Mouse (Mus musculus) kidney, postnatal 36 days (tissue): ENCODE results near the gene Cabcoco1.
A peak's percentile ranks its signal among the peaks of the same experiment; 100 is the strongest.

Source experiments
- DNase-seq, 2 experiments: peaks; one replicate each; pipeline ENCODE4 v3.0.0; 2021 to 2022; ENCODE audit warnings: mixed read lengths in 2 of 2

The Cabcoco1 gene

DNA sequence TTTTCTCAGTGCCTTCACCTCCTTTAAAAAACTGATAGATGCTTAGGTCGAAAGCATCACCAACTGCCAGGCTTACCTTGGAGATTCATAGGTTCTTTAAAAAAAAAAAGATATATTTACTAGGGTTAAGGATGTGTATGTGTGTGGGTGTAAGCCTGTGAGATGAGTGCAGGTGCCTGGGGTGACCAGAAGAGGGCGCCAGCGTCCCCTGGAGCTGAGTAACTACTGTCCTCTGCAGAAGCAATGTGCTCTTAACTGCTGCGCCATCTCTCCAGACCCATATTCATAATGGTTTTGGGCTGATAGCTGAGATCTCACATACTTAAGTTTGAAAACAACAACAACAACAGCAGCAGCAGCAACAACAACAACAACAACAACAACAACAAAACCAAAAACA, 35.5 kb downstream of the Cabcoco1 start:
- DNase-seq, result peak in 1 of 2 experiments; percentile 25

DNA sequence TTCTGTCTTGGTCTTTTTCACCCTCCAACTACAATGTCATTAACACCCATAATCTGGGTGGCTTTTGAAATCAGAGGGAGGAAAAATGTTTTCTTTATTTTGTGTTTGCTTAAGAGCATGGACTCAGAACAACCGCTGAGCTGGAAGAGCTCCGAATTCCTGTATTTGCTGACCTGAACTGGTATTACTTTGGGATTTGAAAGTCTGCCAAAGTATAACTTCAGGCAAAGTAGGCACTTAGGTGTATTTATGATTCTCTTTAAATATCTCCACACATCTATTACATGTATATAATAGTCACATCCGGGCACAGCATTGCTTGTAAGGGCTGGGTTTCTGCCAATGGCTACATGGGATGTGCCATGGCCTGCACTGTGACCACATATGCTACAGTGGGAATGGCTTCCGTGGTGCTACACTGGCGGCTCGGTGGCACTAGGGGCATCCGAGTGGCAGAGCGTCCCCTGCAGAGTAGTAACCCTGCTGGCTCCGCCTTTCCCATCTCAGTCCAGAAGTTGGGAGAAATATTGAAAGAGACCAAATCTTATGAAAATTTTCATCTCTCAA, 37.0 kb downstream of the Cabcoco1 start:
- no peak for DNase-seq

DNA sequence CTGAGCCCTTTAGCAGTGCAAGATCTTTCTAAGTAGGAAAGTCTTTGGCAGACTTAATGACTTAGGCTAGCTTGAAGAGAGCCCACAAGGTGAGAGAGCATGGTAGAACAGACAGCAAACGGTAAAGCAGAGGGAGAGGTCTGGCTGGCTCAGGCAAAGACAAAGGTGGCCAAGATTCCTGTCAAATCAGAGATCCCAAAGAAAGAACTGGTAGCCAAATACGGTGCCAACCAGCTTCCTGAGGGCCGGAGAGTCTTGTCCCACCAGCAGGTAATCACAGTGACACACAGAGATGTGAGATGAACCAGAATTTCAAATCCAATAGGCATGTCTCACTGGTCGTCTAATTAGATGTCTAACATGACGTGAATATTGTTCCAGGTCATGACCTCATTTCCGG, 40.6 kb downstream of the Cabcoco1 start:
- DNase-seq, result no peak

DNA sequence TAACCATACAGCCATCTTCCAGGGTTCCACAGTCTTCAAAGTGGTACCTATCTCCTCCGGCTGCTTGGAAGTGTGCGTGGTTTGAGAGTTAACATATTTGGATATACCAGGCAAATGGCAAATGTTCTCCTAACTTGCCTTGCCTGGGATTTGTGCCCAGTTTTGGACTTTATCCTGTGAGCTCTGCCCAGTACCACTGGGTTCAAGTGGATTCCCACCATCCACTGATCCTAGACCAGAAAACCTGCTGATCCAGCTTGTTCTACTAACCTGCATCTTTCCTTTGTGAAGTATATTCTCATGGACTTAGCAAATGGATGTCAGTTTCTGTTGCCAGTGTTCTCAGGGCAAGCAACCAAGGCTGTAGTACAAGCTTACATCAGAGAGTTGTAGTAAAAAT, 46.5 kb downstream of the Cabcoco1 start:
- peak; percentile 55 to 64 for DNase-seq

DNA sequence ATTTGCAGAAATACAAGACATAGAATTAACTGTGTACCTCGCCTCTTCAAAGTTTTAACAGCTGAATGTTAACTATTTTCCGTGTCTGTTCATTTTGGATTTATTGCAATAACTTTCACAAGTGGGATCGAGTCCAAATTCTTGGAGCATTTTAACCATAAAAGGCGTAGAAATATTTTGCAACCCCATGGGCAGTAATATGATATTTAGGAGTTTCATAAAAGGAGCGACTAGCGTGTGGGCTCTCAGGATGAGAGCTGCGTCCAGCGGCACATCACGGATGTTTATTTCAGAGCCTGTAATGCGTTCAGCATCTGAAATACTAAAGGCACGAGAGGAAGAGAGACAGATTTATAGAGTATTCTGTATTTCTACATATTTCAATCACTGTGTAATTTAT, 50.1 kb downstream of the Cabcoco1 start:
- DNase-seq, result no peak

DNA sequence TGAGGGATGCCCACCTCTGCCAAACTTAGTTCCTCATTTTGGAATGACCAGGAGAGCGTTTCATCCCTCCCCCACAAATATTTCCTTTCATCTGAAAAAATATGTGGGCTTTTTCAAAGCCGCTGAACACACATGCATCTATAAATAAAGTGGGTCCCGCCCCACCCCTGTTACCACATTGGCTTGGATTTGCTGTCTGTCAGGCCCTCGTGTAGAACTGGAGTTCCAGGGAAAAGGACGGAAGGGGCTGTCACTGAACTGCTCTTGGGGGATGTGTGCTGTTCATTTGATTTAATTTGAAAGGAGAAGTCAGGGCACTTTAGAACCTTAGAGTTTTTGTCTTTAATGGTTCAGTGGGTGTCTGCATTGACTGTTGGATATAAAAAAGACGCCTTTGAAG, 50.9 kb downstream of the Cabcoco1 start:
- DNase-seq, result no peak

DNA sequence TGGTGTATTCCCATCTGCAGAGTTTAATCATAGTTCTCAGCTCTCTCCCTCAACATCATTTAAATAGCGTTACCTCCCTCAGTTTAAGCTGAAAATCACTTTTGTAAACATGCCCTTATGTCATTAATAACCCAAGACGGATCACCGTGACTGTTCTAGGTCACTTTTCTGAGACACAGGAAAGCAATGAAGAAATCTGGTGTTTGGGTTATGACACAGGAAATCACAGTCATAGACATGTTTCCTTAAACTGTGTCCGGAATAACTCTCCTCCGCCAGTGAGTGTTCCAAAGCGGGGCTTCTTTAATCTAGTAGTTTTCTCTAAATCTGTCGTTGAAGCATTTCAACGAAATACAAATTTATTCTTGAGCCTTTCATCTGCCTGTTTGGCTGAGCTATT, 68.9 kb downstream of the Cabcoco1 start:
- DNase-seq, result peak in 1 of 2 experiments; percentile 37

DNA sequence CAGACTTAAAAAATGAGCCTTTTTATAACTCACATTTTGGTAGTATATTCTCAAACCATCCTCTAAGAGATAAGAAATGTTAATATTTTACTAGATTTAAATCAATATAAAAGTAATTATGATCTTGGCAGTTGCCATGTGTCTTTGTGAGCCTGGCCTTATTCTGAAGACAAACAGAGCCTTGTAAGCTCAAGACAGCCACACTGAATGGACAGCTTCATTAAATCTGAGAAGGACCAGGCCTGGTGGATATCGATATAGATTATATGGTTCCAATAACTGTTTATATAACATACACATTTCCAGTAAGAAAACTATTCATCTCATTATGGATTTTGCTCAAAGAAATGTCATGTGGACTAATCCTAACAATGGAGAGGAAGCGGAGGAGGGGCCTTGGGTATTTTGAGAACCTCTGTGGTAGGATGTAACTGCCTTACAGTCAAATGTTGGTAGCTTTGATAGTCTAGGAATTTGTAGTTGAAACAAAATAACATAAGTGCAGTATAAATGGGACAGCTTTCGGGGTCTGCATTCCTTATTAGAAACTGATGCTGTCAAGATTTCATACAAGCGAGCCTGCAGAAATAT, 75.9 kb downstream of the Cabcoco1 start:
- no peak for DNase-seq

DNA sequence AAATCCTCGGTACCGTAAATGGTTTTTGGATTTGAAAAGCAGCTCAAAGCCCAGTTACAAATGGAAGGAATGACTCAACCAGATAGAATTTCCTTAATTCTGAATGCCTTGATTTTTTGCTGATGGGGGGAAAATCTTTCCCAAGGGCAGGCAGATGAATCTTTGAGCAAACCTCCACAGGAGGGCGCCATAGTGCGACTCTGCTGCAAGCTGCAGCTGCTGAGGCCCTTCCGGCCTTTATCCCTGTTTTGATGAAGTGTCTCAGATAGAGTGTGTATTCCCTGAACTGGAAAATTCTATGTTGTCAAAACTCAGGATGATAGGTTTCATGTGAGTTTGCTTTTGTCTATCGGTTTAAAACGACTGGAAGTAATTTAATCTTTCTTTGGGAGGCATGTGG, 76.8 kb downstream of the Cabcoco1 start:
- peak; percentile 85 to 96 for DNase-seq

DNA sequence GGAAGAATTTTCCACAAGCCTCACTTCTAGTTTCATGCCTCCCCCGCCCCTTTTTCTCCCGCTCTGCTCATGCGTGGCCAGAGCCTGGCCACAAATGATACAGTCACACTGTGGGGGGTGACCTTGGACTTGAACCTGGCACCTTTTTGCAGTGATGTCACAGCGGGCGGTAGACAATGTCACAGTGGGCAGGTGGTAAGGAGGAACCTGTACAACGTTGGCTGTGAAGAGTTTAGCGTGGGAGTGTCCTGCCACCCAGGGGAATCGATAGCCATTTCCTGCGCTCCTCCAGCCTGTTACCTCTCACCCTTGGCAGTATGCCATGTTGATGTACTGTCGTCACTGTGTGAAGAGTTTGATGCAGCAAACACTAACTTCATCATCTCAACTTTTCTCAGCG, 81.9 kb downstream of the Cabcoco1 start:
- peak in 1 of 2 experiments; percentile 25 for DNase-seq

DNA sequence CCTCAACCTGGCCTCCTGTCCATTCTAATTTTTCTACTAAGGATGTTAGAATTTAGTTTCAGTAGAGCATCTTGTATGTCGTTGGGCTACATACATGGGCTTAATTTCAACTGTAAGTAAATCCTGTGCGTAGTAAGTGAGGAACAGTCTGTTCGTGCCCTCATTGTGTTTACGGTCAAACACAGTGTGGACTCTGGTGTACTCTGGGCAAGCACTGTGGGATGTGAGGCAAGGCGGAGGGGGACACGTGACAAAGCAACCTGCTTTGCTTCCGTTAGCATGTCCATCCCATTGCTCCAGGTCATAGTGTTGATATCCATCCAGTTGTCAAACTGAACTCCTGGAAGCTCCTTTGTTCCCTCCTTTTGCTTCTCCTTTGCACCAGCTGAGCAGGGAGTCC, 84.7 kb downstream of the Cabcoco1 start:
- no peak for DNase-seq

DNA sequence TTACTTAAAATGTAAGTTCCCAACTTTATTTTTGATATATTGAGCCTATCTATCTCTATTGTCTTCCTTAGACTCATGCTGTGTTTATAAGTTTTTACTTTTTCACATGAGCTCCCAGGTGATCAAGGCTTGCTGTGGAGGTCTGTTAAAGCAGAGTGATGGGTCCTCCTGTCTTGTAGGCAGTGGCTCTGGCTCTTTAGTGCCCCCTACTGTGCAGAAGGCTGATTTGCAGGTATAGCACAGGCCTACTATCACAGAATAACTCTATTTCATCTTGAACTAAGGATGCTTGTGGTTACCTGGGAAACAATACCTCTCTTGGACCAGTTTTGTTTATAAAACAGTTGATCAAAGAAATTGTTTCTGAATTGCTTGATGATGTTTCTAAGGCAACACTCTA, 87.2 kb downstream of the Cabcoco1 start:
- no peak for DNase-seq

DNA sequence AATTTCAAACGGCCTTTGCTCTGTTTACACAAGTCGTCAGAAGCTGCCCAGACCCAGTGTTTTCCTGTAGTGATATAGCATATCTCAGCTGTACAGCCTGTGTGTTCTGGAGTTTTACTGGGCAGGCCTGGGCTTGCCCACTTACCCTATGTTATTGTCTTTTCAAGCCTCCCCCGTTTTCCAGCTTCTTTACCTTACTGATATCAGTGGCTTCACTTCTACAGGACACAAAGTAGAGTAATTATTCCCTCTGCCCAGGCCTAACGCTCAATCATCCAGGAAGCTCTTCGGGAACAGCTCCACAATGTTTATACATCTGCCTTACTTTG, 94.9 kb downstream of the Cabcoco1 start:
- peak in 1 of 2 experiments; percentile 24 for DNase-seq

DNA sequence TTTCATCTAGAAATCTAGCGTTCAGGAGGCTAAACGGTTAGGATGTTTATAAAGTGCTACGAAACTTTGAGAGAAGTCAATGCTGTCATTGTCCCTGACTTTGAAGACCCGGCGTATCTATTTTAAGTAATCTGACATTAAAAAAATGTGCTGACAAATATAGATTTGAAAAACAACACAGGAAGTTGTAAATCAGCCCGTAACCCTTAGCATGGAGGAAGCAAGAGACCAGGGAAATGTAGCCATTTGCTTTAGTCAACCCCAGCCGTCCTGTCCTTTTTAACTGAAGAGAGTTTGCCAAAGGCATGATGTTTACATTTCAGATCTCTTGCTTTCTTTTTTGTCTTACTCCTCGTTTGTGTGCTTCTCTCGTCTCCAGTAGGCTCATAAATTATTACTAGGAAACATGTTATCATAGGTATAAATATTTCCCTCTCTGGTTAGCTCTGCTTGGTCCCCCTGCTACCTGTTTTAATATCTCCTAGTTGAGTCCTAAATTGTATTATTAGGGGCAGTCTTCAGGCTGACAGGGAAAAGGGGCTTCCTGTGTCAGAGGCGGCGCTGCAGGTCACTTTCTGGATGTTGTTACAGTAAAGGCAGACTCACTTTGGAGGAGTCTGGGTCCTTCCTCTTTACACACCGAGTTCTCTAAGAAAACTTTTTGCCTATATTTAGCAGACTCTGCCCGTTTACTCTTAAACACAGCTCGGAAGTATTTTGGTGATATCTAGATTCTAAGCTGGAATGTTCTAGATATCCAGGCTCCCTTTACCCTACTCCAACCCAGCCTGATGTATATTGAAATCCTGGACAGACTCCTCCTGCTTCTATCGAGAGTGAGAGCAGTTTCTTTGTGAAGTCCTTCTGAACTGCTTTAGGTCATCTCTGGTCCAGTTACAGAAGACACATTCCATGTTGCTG, 95.6 kb downstream of the Cabcoco1 start:
- peak; percentile 33 to 54 for DNase-seq

DNA sequence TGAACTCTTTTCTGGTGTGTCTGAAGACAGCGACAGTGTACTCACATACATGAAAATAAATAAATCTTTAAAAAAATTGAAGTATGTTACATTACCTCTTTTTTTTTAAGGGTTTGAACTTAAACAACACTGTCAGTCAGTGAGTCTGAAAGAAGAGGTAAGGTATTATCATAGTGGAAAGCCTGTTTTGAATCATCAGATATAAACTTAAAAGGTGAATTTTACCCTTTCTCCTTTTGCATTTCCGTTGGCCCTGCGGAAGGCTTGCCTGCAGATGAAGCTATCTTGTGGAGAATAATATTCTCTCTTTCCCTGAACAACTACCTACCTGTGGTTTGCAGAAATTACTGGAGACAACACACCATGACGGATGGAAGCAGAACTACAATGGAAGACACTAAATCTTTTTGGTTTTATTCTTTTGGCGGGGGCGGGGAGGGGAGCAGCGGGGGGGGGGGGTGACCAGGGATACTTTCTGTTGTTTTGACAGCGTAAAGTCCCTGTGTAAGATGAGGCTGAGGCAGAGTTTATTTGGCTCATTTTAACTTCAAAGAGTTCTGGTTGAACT, 96.4 kb downstream of the Cabcoco1 start:
- no peak for DNase-seq

DNA sequence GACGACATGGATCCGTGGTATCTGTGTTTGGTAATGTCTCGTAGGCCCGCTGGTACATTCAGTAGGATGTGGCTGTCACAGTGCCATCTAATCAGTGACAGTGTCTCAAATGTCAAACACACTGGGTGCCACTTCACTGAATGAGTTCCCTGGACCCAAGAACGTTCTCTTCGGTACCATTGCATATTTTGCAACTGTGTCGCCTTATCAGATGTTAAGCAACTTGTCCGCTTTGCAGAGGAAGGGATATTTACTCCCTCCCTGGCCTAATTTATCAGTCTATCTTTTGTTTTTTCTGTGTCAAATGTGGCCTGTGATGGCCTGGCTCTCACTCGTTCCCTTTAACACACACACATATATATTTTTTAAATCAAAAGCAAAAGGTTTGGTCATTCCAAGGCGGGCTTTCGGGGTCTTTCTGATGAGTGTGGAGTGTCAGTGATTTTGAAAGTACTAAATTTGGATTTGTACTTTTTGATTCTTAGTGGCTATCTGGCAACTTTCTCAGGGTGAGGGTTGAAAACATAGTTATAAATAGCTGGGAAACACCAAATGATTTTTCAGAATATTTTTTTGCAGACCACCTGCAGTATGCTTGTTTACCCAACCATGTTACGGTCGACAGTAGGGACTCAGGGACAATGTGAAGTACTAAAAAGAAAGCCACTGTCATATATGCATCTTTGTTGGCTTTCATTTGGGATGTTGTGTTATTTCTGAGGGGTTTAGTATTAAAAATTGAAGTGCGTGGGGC, 97.2 kb downstream of the Cabcoco1 start:
- no peak for DNase-seq

DNA sequence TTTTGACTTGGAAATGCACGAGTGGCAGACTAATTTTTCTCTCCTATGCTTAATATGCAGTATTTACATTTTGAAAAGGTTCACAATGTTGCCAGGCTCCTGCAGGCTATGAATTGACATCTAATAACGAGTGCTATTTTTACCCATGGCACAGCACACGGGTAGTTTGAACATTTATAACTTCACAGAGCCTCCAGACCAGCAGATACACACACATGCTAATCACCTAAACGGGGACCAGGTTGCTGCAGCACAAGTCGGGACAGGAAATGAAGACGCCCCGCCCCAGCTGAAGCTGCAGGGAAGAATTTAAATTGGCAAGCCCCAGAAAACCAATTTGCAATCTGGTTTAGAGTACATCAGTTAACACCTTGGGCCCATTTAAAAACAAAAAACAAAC, 98.6 kb downstream of the Cabcoco1 start:
- peak in 1 of 2 experiments; percentile 38 for DNase-seq

DNA sequence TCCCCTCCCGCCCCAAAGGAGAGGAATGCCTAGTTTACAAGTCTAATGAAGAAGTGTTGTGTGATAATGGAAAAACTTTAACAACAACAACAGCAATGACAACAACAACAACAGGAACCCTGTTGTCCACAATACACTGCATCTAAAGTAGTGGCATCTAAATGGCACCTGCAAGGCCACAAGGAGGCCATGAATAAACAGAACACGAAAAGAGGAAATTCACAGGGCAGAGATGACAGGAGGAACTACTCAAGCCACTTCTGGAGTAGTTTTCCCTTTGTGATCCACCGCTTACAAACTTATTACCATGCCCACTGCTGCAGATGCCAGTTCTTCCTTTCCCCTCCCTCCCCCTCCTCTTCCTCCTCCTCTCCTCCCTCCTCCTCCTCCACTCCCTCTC, 99.0 kb downstream of the Cabcoco1 start:
- no peak for DNase-seq

DNA sequence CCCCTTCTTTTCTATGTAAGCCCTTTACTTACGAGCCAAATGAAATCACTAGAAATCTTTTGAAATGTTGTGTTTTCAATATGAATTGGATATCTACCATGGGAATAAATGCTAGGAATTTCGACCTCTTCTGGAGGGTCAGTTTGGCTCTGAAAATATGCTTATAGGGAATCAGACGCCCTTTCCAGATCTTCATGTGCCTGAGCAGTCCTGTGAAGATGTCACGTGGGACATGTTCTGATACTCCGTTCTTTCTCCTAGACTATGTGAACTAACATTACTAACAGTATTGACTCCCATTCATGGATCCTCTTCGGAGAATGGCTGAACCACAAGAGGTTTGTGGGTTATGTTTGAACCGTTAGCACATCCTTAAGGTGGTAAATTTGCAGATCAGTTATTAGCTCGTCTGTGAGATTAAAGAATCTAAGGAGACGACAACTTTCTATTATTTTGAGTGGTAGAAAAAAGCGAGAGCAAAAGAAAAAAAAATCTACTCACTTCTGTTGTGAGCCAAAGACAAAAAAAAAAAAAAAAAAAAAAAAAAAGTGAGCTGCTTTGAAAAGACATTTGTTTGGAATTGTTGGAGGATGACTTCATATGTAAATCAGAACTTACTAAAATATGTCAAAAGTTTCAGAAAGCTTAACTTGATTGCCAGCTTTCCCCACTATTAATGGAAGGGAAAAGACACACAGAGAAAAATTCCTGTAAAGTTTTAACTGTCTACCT, 99.6 kb downstream of the Cabcoco1 start:
- DNase-seq, result no peak

DNA sequence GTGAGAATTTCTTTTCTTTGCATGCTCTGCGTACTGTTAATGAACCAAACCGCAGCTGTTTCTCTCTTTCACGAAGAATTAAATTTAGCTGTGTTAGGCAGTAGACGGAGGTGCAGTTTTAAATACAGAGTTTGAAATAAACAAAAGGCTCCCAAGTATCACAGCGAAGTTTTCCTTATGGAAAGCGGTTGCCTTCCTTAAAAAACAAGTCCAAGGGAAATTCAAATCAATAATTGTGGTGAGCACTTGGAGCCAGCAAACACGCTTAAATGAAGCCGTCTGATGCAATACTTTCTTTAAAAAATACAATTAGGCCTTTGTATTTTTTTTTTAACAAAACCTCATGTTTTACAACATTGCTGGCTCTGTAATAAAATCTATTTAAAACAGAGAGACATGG, 101.2 kb downstream of the Cabcoco1 start:
- no peak for DNase-seq

DNA sequence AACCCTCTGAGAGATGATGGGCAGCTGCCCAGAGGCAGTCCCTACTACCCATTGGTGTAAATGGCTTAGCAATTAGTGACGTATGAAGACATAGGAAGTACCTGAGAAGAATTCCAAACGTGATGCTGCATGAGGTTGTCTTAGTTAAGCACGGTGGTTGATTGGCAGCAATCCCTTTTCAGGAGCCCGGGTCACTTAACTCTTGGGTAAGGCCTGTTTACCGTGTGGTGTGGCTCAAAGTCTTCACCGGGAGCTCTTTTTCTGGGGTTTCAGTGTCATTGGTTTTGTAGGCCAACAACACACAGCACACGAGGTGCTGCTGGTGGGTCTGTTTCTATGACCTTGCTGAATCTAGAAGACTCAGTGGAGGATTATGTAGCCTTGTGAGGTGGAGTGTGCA, 105.9 kb downstream of the Cabcoco1 start:
- peak in 1 of 2 experiments; percentile 13 for DNase-seq

DNA sequence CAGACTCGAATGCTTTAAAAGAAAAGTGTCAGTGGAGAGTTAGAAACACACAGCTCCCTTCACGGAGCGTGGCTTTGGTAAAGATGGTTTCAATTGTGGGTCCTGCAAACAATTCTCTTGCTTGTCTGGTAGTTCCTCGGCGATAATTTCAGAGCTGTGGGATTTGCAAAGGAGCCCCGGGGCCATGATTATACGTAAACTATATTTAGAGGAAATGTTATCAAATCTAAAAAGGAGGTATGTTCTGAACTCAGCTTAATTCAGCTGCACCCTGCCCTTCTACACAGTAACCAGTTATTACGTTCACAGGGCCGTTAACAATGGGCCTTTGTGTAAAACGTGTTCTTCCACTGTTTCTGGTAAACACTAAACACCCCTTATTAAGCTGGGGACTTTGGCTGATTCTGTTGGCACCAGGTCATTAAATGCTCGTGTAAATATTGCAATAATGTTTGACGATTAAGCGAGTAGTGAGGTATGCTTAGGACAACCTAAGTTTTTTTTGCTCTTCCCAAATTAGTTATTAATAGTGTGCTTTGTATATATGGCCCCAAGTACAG, 106.6 kb downstream of the Cabcoco1 start:
- no peak for DNase-seq
